Mouse (Mus musculus): ENCODE data around the gene 4930513O06Rik. TPM values are rescaled to one million over a fixed set of nuclear protein-coding genes. Genes with fewer than 3 reads are reported as not detected.

Gene 4930513O06Rik
- polyA plus RNA-seq (2015; fragmentation: Nextera tagmentation; extraction: Ambion mirVana) = not detected in 2 replicates

GRCm38 (mm10) chrX:139085943-139086342 is at the start of gene 4930513O06Rik:
4930513O06Rik (plus strand) TSS chrX:139086243.
- H3K27me3 ChIP-seq = no peaks in the 10 kb centered on the region
- H3K36me3 ChIP-seq = no peaks in the 10 kb centered on the region
- WGBS = 100% methylated on average over 1 of the region's 1 CpGs
- H3K4me3 ChIP-seq = no peak within 1 kb of the TSS
- ATAC-seq (ENCODE audit: low FRiP score) = no peak
- H3K27ac ChIP-seq = no peak within 1 kb of the TSS
- H3K9me3 ChIP-seq = no peaks in the 10 kb centered on the region
- no peak within 1 kb of the TSS for H3K9ac ChIP-seq
- H3K4me2 ChIP-seq = no peak within 1 kb of the TSS
- H3K4me1 ChIP-seq (replicated peaks) = no peaks in the 10 kb centered on the region

GRCm38 (mm10) chrX:139037666-139038065 is 48.4 kb upstream of the 4930513O06Rik start:
- H3K9ac ChIP-seq = no peak overlapping the region
- no peaks in the 10 kb centered on the region for H3K27me3 ChIP-seq
- 95% methylated on average over 1 of the region's 1 CpGs for WGBS
- H3K9me3 ChIP-seq = no peaks in the 10 kb centered on the region
- no peaks in the 10 kb centered on the region for H3K36me3 ChIP-seq
- no peak for ATAC-seq (ENCODE audit: low FRiP score)
- no peak overlapping the region for H3K4me2 ChIP-seq
- H3K4me1 ChIP-seq (replicated peaks) = no peaks in the 10 kb centered on the region
- no peak overlapping the region for H3K27ac ChIP-seq
- H3K4me3 ChIP-seq = no peak overlapping the region

- ATAC-seq (ENCODE audit: low FRiP score) = no peak
- Histone ChIP-seq H3K4me1 (replicated peaks) (no peaks in the 10 kb centered on the region), H3K9me3 (no peaks in the 10 kb centered on the region), H3K9ac (no peak overlapping the region), H3K27me3 (no peaks in the 10 kb centered on the region), H3K36me3 (no peaks in the 10 kb centered on the region), H3K27ac (no peak overlapping the region), H3K4me3 (no peak overlapping the region), H3K4me2 (no peak overlapping the region)
- WGBS = 61% methylated on average over 2 of the region's 2 CpGs
Observed at GRCm38 (mm10) chrX:139039314-139039713, 46.7 kb upstream of the 4930513O06Rik start.

GRCm38 (mm10) chrX:139041148-139041547 is 44.9 kb upstream of the 4930513O06Rik start:
- ATAC-seq (ENCODE audit: low FRiP score) = no peak
- no peak overlapping the region for H3K9ac ChIP-seq

GRCm38 (mm10) chrX:139051976-139052375 is 34.1 kb upstream of the 4930513O06Rik start:
- Histone ChIP-seq H3K4me2 (no peak overlapping the region), H3K4me1 (replicated peaks) (no peaks in the 10 kb centered on the region), H3K27me3 (no peaks in the 10 kb centered on the region), H3K9ac (no peak overlapping the region), H3K27ac (no peak overlapping the region), H3K4me3 (no peak overlapping the region), H3K36me3 (no peaks in the 10 kb centered on the region), H3K9me3 (no peaks in the 10 kb centered on the region)
- ATAC-seq (ENCODE audit: low FRiP score) = no peak
- 88% methylated on average over 1 of the region's 1 CpGs for WGBS

More at GRCm38 (mm10) chrX:139041148-139041547, 44.9 kb upstream of the 4930513O06Rik start:
- Histone ChIP-seq H3K4me2 (no peak overlapping the region), H3K27ac (no peak overlapping the region), H3K27me3 (no peaks in the 10 kb centered on the region), H3K4me1 (replicated peaks) (no peaks in the 10 kb centered on the region), H3K36me3 (no peaks in the 10 kb centered on the region), H3K4me3 (no peak overlapping the region), H3K9me3 (no peaks in the 10 kb centered on the region)
- 89% methylated on average over 1 of the region's 1 CpGs for WGBS

GRCm38 (mm10) chrX:139053149-139053548 is 32.9 kb upstream of the 4930513O06Rik start:
- H3K4me1 ChIP-seq (replicated peaks) = no peaks in the 10 kb centered on the region
- no peak overlapping the region for H3K27ac ChIP-seq
- ATAC-seq (ENCODE audit: low FRiP score) = no peak
- no peaks in the 10 kb centered on the region for H3K9me3 ChIP-seq
- WGBS = 92% methylated on average over 1 of the region's 1 CpGs
- H3K4me2 ChIP-seq = no peak overlapping the region
- H3K27me3 ChIP-seq = no peaks in the 10 kb centered on the region
- no peak overlapping the region for H3K4me3 ChIP-seq
- H3K9ac ChIP-seq = no peak overlapping the region
- H3K36me3 ChIP-seq = no peaks in the 10 kb centered on the region

GRCm38 (mm10) chrX:139064078-139064477 is 22.0 kb upstream of the 4930513O06Rik start:
- Histone ChIP-seq H3K4me3 (no peak overlapping the region), H3K27me3 (no peaks in the 10 kb centered on the region), H3K9ac (no peak overlapping the region), H3K27ac (no peak overlapping the region), H3K4me2 (no peak overlapping the region), H3K4me1 (replicated peaks) (no peaks in the 10 kb centered on the region), H3K9me3 (no peaks in the 10 kb centered on the region), H3K36me3 (no peaks in the 10 kb centered on the region)
- ATAC-seq (ENCODE audit: low FRiP score) = no peak
- WGBS = 85% methylated on average over 5 of the region's 5 CpGs

GRCm38 (mm10) chrX:139078493-139078892 is 7.5 kb upstream of the 4930513O06Rik start:
- H3K9me3 ChIP-seq = no peaks in the 10 kb centered on the region
- H3K27me3 ChIP-seq = no peaks in the 10 kb centered on the region
- 94% methylated on average over 2 of the region's 2 CpGs for WGBS
- no peak overlapping the region for H3K9ac ChIP-seq
- no peak for ATAC-seq (ENCODE audit: low FRiP score)
- no peak overlapping the region for H3K4me2 ChIP-seq
- no peaks in the 10 kb centered on the region for H3K4me1 ChIP-seq (replicated peaks)
- H3K36me3 ChIP-seq = no peaks in the 10 kb centered on the region
- no peak overlapping the region for H3K4me3 ChIP-seq
- H3K27ac ChIP-seq = no peak overlapping the region

- Histone ChIP-seq H3K27me3 (no peaks in the 10 kb centered on the region), H3K4me1 (replicated peaks) (no peaks in the 10 kb centered on the region), H3K4me3 (no peak within 1 kb of the TSS), H3K4me2 (no peak within 1 kb of the TSS), H3K9me3 (no peaks in the 10 kb centered on the region), H3K9ac (no peak within 1 kb of the TSS), H3K36me3 (no peaks in the 10 kb centered on the region), H3K27ac (no peak within 1 kb of the TSS)
- no peak for ATAC-seq (ENCODE audit: low FRiP score)
Observed at GRCm38 (mm10) chrX:139085077-139085476, 966 bp upstream of the 4930513O06Rik start, which contains the start of gene Serpina7. Serpina7 (minus strand) TSS chrX:139085236.

GRCm38 (mm10) chrX:139097197-139097596 is 11.2 kb downstream of the 4930513O06Rik start:
- Histone ChIP-seq H3K36me3 (no peaks in the 10 kb centered on the region), H3K9me3 (no peaks in the 10 kb centered on the region), H3K9ac (no peak overlapping the region), H3K4me3 (no peak overlapping the region), H3K4me1 (replicated peaks) (no peaks in the 10 kb centered on the region), H3K27ac (no peak overlapping the region), H3K27me3 (no peaks in the 10 kb centered on the region), H3K4me2 (no peak overlapping the region)
- ATAC-seq (ENCODE audit: low FRiP score) = no peak
- WGBS = 58% methylated on average over 1 of the region's 1 CpGs

GRCm38 (mm10) chrX:139134031-139134430 is 48.0 kb downstream of the 4930513O06Rik start:
- WGBS = 56% methylated on average over 4 of the region's 4 CpGs
- no peak for ATAC-seq (ENCODE audit: low FRiP score)
- no peaks in the 10 kb centered on the region for H3K9me3 ChIP-seq

More at GRCm38 (mm10) chrX:139134031-139134430, 48.0 kb downstream of the 4930513O06Rik start:
- H3K4me3 ChIP-seq = no peak overlapping the region
- H3K4me1 ChIP-seq (replicated peaks) = no peaks in the 10 kb centered on the region
- H3K27ac ChIP-seq = no peak overlapping the region
- H3K9ac ChIP-seq = no peak overlapping the region
- H3K36me3 ChIP-seq = no peaks in the 10 kb centered on the region
- no peak overlapping the region for H3K4me2 ChIP-seq
- H3K27me3 ChIP-seq = no peaks in the 10 kb centered on the region
